Mouse (Mus musculus): Measurements from ENCODE around the gene Zeb2. TPM values are rescaled to one million over a fixed set of nuclear protein-coding genes. Genes with fewer than 3 reads are reported as not detected.

Zeb2 gene
- polyA plus RNA-seq, 1 experiment from 2014 or later: 63.3 TPM

DNA sequence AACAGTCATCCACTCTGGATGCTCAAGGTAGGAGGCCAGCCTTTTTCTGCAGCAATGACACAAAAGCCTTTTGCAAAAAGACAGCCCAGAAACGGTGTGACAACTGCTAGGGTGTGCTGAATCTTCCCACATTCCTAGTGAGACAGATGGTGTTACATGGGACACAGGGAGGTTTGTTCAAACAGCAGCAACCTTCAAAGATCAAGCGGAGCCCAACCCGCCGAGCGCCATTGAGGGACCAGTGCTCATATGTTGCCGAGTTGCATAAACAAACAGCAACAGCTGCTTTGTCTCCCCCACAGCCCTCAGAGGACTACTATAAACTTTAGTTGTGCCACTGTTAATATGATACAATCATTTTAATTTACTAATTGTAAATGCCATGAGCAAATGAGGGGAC is 117.3 kb downstream of the Zeb2 start:
- Histone ChIP-seq H3K4me2 (no peak overlapping the region), H3K27ac (no peak overlapping the region), H3K4me1 (no peaks in the 10 kb centered on the region), H3K4me3 (replicated peaks) (no peak overlapping the region), H3K9ac (no peak overlapping the region), H3K9me3 (no peaks in the 10 kb centered on the region), H3K36me3 (replicated peaks) (peaks cover 49% of the 10 kb centered on the region), H3K27me3 (no peaks in the 10 kb centered on the region)
- ATAC-seq (ENCODE audit: low FRiP score): 0 out of 2 replicates have a peak, but pooled peaks have one; percentile 20
- WGBS: 84% methylated on average over 6 of the region's 6 CpGs

DNA sequence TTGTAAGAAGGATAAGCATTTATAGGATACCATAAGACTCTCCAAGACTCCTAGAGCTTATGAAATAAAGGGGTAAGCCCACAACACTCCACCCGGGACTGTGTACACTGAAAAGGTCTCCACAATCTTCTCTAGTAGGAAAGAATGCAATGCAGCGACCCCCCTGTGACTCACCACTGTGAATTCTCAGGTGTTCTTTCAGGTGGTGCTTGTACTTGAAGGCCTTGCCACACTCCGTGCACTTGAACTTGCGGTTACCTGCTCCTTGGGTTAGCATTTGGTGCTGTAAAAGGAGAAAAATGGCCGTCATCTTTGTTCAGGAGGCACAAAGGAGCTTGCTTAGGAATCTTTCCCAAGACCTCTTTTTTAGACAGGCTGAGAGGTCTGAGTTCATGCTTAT is 118.5 kb downstream of the Zeb2 start:
- Histone ChIP-seq H3K9ac (no peak overlapping the region), H3K36me3 (replicated peaks) (peaks cover 55% of the 10 kb centered on the region), H3K9me3 (no peaks in the 10 kb centered on the region), H3K4me2 (no peak overlapping the region), H3K4me3 (replicated peaks) (no peak overlapping the region), H3K27me3 (no peaks in the 10 kb centered on the region), H3K27ac (no peak overlapping the region), H3K4me1 (no peaks in the 10 kb centered on the region)
- no peak for ATAC-seq (ENCODE audit: low FRiP score)
- WGBS: 96% methylated on average over 5 of the region's 5 CpGs

DNA sequence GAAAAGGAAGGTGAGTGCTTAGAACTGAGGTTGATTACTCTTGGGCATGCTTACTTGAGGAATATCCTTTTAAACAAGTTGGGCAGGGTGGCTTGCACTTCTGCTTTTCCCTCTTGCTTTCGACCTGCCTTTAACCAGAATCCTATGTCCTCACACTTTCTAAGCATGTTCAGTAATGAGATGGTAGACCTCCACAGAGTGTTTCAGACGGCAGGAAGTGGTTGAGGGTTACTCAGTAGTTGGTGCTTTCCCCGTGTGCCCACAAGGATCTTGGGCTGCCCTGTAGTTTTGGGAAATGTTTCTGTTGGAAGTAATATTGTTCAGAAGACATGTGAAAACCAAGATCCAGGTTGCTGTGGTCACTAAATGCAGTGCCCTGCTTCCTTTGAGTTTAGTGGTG is 135.5 kb downstream of the Zeb2 start:
- WGBS: 87% methylated on average over 3 of the region's 3 CpGs
- Histone ChIP-seq H3K9me3 (no peaks in the 10 kb centered on the region), H3K27me3 (0 out of 2 replicates have a peak, but pooled peaks cover 3% of the 10 kb centered on the region), H3K4me1 (peaks cover 17% of the 10 kb centered on the region), H3K4me2 (no peak overlapping the region), H3K27ac (no peak overlapping the region), H3K36me3 (replicated peaks) (no peaks in the 10 kb centered on the region), H3K4me3 (replicated peaks) (no peak overlapping the region), H3K9ac (no peak overlapping the region)
- no peak for ATAC-seq (ENCODE audit: low FRiP score)

DNA sequence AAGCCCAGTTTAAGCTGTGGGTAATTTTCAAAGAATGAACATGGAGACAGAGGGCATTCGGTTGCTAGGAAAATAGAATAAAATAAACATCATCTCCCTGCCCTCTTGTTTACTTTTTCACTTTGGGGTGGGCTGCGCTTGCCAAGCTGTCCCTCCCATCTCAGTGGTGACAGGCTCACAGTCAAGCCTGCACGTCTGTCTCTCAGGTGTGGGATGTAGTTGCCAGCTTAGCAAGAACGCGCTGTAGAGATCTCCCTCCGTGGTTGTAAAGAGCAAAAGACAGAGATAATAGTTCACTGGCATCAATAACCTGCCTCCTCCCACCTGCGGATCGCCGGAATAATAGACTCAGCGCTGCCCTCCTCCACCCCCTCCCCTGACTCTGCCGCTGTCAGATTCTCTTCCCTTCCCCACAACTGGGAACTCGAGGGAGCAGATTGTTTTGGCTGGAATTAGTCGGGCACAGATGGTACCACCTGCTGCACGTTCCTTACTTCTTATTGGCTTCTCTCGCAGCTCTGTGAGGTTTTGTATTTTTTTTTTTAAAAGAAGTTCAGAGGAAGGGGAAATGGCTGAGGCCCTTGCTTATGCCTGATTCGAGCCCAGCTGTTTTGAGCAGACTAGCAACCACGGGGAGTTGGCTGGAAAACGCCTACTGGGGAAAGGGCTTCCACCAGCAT is 138.0 kb downstream of the Zeb2 start:
- Histone ChIP-seq H3K9me3 (no peaks in the 10 kb centered on the region), H3K9ac (no peak overlapping the region; the same call in 1 of the 2 replicates), H3K36me3 (replicated peaks) (no peaks in the 10 kb centered on the region), H3K4me1 (peaks cover 15% of the 10 kb centered on the region), H3K4me3 (replicated peaks) (peak overlapping the region; percentile 28), H3K4me2 (peak overlapping the region; percentile 56), H3K27me3 (0 out of 2 replicates have a peak, but pooled peaks cover 3% of the 10 kb centered on the region), H3K27ac (no peak overlapping the region)
- 4% methylated on average over 18 of the region's 18 CpGs for WGBS
- ATAC-seq (ENCODE audit: low FRiP score): peak; percentile 45; the same call in 1 of the 2 replicates

DNA sequence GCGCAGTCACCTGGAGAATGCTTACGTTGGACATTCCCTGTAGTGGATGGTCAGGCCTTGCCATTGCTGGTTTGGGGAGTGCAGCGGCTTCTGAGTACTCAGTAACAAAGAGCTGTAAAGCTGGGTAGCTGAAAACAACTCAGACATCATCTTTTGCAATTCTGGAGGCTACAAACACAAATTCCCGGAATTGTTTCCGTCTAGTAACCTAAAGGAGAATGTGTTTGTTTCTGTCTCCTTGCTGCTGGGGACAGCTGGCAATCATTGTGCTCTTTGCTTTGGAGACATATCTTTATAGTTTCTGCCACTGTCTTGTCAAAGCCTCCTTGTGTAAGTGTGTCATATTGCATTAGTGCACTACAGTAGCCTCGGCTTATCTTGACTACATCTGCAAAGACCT is 139.2 kb downstream of the Zeb2 start:
- 0 out of 2 replicates have a peak, but pooled peaks cover 3% of the 10 kb centered on the region for H3K27me3 ChIP-seq
- H3K4me3 ChIP-seq (replicated peaks): no peak overlapping the region
- no peak overlapping the region for H3K9ac ChIP-seq
- H3K9me3 ChIP-seq: no peaks in the 10 kb centered on the region
- no peak overlapping the region for H3K4me2 ChIP-seq
- 80% methylated on average over 6 of the region's 6 CpGs for WGBS
- peaks cover 15% of the 10 kb centered on the region for H3K4me1 ChIP-seq
- H3K27ac ChIP-seq: no peak overlapping the region
- ATAC-seq (ENCODE audit: low FRiP score): no peak
- H3K36me3 ChIP-seq (replicated peaks): no peaks in the 10 kb centered on the region

DNA sequence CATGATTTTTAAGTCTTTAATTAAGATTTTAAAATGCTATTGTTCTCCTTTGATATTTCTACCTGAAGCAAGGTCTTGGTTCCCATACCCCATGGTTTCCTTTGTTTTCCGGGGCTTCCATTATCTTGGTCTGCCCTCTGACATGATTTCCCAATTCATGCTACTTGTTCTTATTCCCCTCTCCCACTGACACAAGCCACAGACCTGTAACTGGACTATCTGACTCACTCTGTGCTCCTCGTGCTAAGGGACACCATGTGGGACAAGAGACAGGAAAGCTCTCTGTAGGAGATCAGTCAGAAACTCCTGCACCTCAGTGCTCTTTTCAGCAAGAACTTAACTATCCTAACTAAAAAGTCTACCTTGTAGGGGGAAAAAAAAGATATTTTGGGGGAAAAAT is 139.6 kb downstream of the Zeb2 start:
- Histone ChIP-seq H3K36me3 (replicated peaks) (no peaks in the 10 kb centered on the region), H3K4me3 (replicated peaks) (no peak overlapping the region), H3K4me2 (no peak overlapping the region), H3K9ac (no peak overlapping the region), H3K9me3 (no peaks in the 10 kb centered on the region), H3K4me1 (peaks cover 15% of the 10 kb centered on the region), H3K27ac (no peak overlapping the region), H3K27me3 (0 out of 2 replicates have a peak, but pooled peaks cover 3% of the 10 kb centered on the region)
- no peak for ATAC-seq (ENCODE audit: low FRiP score)
- 58% methylated on average over 2 of the region's 2 CpGs for WGBS

DNA sequence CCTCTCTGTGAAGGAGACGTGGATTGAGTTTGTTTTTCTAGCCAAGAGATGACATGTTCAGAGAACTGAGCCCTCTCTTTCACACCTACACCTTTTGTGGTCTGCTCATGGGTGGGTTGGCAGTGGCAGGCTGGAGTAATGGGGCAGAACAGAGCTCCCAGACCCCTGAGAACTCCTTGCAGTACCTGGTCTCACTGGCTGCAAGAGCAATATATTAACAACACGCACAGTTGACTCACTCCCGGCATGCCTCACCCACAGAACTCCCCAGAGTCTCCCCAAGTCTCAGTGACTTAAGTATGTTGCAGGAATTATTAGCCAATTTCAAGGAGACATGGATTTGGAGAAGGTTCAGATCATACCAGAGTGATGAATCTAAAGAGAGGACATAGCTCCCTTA is 140.1 kb downstream of the Zeb2 start:
- Histone ChIP-seq H3K9ac (no peak overlapping the region), H3K4me2 (no peak overlapping the region), H3K27me3 (0 out of 2 replicates have a peak, but pooled peaks cover 3% of the 10 kb centered on the region), H3K4me3 (replicated peaks) (no peak overlapping the region), H3K27ac (no peak overlapping the region), H3K9me3 (no peaks in the 10 kb centered on the region), H3K36me3 (replicated peaks) (no peaks in the 10 kb centered on the region), H3K4me1 (peaks cover 15% of the 10 kb centered on the region)
- no peak for ATAC-seq (ENCODE audit: low FRiP score)
- 81% methylated on average over 3 of the region's 3 CpGs for WGBS

DNA sequence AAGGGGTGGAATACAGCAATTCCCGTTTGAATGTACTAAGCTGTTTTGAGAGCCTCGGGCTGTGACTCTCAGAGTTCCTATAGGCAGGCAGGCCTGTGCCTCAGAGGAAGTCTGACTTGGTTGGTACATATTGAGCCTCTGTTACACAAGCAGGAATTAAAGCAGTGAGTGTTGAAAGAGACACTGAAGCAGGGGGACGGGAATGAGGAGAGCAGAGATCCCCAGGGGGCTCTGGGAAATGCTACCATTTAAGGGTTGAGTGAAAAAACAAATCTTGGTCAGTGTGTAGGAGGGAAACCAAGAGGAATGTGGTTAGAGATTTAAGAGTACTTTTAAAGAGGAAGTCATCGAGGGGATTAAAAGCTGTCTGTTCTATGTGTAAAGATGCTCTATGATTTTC is 140.7 kb downstream of the Zeb2 start:
- H3K36me3 ChIP-seq (replicated peaks): no peaks in the 10 kb centered on the region
- H3K9me3 ChIP-seq: no peaks in the 10 kb centered on the region
- 0 out of 2 replicates have a peak, but pooled peaks cover 3% of the 10 kb centered on the region for H3K27me3 ChIP-seq
- peaks cover 15% of the 10 kb centered on the region for H3K4me1 ChIP-seq
- no peak overlapping the region for H3K4me3 ChIP-seq (replicated peaks)
- no peak overlapping the region for H3K4me2 ChIP-seq
- H3K9ac ChIP-seq: no peak overlapping the region
- WGBS: 52% methylated on average over 4 of the region's 4 CpGs
- no peak overlapping the region for H3K27ac ChIP-seq
- ATAC-seq (ENCODE audit: low FRiP score): no peak

DNA sequence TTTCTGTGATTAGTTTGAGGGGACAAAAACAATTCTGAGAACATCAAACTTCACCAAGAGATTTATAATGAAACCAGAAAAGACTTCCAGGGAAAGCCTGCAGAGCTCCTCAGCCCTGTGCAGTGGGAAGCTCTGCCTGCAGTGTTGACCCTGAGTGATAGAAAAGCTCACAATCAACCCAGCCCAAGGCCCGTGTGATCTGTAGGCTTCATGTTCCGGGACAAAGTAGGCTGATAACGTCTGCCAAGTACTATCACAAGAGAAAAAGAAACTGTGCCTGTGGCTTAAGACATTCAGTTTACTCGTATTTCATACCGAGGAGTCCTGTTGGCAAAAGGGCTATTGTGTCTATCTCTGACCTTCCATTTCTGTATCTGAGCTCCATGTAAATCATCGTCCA is 143.4 kb downstream of the Zeb2 start:
- H3K4me1 ChIP-seq: peaks cover 1% of the 10 kb centered on the region; the same call in 1 of the 2 replicates
- H3K27me3 ChIP-seq: 0 out of 2 replicates have a peak, but pooled peaks cover 2% of the 10 kb centered on the region
- no peaks in the 10 kb centered on the region for H3K9me3 ChIP-seq
- no peak overlapping the region for H3K9ac ChIP-seq
- 90% methylated on average over 6 of the region's 6 CpGs for WGBS
- H3K36me3 ChIP-seq (replicated peaks): no peaks in the 10 kb centered on the region
- H3K4me2 ChIP-seq: no peak overlapping the region
- no peak for ATAC-seq (ENCODE audit: low FRiP score)
- no peak overlapping the region for H3K27ac ChIP-seq
- H3K4me3 ChIP-seq (replicated peaks): no peak overlapping the region

DNA sequence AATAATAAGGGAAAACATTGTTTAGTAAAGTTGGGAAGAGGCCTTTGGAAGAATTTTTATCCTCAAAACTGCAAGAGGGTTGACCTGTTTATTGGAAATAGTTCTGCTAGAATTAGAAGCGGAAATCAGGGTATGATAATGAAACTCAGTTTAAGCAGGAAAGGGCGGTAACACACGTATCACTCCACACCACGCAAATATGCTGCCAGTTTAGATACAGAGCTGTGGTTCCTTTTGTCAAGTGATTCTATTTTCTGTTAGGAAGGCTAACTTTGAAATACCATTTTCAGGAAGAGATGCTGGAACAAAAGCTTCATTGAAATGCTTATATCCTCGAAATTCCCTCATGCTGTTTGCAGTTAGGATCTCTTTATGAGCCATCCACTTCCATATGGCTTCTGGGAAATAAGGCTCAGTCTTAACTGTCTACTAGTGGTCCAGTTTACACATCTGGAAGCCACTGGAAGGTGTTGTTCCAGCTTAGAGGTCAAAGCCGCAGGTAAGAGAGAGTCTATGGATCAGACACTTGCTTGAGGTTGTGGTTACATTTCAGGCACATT is 147.0 kb downstream of the Zeb2 start:
- Histone ChIP-seq H3K4me1 (no peaks in the 10 kb centered on the region), H3K27me3 (no peaks in the 10 kb centered on the region), H3K36me3 (replicated peaks) (no peaks in the 10 kb centered on the region), H3K9me3 (no peaks in the 10 kb centered on the region), H3K4me2 (no peak overlapping the region), H3K4me3 (replicated peaks) (no peak overlapping the region), H3K9ac (no peak overlapping the region), H3K27ac (no peak overlapping the region)
- no peak for ATAC-seq (ENCODE audit: low FRiP score)
- WGBS: 93% methylated on average over 6 of the region's 6 CpGs

DNA sequence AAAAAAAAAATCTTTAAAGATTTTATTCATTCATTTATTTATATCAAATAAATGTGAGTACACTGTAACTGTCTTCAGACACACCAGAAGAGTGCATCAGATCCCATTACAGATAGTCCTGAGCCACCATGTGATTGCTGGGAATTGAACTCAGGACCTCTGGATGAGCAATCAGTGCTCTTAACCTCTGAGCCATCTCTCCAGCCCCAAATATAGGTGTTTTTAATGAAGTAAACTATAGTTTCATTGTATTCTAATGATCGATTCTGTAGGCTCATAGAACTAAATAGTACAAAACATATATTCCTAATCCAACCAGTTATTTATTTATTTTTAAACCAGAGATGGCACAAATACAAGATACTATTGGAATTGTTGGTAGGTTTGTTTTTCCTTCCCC is 147.6 kb downstream of the Zeb2 start:
- 90% methylated on average over 1 of the region's 1 CpGs for WGBS
- Histone ChIP-seq H3K4me1 (no peaks in the 10 kb centered on the region), H3K27ac (no peak overlapping the region), H3K36me3 (replicated peaks) (no peaks in the 10 kb centered on the region), H3K4me2 (no peak overlapping the region), H3K9me3 (no peaks in the 10 kb centered on the region), H3K9ac (no peak overlapping the region), H3K27me3 (no peaks in the 10 kb centered on the region), H3K4me3 (replicated peaks) (no peak overlapping the region)
- no peak for ATAC-seq (ENCODE audit: low FRiP score)

DNA sequence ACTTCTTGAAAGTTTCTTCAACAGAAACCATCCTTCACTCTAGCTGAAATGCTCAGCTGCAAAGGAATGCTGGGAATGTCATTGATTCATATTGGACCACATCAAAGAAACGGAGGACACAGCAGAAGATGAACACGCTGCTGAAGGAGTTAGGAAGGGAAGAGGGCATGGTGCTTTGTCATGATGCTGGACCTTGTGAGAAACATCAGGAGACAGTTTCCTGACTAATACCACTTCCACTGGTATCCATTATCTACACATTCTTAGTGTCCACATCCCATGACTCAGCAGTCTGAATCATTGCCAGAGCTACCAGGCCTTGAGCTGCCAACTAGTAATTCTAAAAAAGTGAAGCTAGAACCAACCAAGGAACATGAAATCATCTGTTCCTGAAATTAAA is 148.0 kb downstream of the Zeb2 start:
- WGBS: 60% methylated on average over 2 of the region's 2 CpGs
- no peaks in the 10 kb centered on the region for H3K27me3 ChIP-seq
- no peak for ATAC-seq (ENCODE audit: low FRiP score)
- H3K4me3 ChIP-seq (replicated peaks): no peak overlapping the region
- no peak overlapping the region for H3K9ac ChIP-seq
- no peaks in the 10 kb centered on the region for H3K36me3 ChIP-seq (replicated peaks)
- H3K4me2 ChIP-seq: no peak overlapping the region
- no peak overlapping the region for H3K27ac ChIP-seq
- H3K4me1 ChIP-seq: no peaks in the 10 kb centered on the region
- no peaks in the 10 kb centered on the region for H3K9me3 ChIP-seq

All from forebrain, embryonic 12.5 days (tissue).